Mouse (Mus musculus): ENCODE data around the gene Snx29.

DNA sequence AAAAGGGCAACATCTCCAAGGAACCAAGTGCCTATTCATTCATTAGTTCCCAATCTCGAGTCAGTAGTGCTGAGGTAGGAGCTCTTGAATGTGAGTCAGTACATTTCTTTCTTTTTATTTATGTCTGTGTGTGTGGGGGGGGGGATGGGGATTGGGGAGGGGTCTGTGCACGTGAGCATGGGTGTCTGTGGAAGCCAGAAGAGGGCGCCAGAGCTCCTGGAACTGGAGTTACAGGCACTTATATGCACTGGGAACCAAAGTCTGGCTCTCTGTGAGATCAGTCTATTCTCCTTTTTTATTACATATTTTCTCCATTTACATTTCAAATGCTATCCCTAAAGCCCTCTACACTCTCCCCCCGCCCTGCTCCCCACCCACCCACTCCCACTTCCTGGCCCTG lies 461.6 kb downstream of the Snx29 start:
- no peak for TF ChIP-seq POLR2A (IDR thresholded peaks at IDR 0.05; ENCODE audit: borderline replicate concordance, extremely low read depth, insufficient read depth, insufficient read length, poor library complexity, severe bottlenecking)
- TF ChIP-seq CTCF (IDR thresholded peaks at IDR 0.05; ENCODE audit: borderline replicate concordance, extremely low read depth, insufficient read depth, insufficient read length) = no peak
